Mouse (Mus musculus): ENCODE measurements at regions not wholly inside any gene's neighbourhood (a gene's known extent, or its start where the extent isn't known, plus 50 kb on each side); places are given as distances from the start of the nearest gene placed in this dataset.

GRCm38 (mm10) chr13:57087966-57088365, 192.2 kb upstream of the Trpc7 start:
- TF ChIP-seq EP300 (IDR thresholded peaks at IDR 0.05; ENCODE audit: low read length), result no peak
- no peak for TF ChIP-seq TCF12 (IDR thresholded peaks at IDR 0.05; ENCODE audit: low read depth, low read length)
- TF ChIP-seq MAX (IDR thresholded peaks at IDR 0.05; ENCODE audit: low read length), result no peak
- TF ChIP-seq POLR2A (IDR thresholded peaks at IDR 0.05; ENCODE audit: low read depth, low read length), result no peak
- no peak for TF ChIP-seq ETS1 (conservative IDR thresholded peaks at IDR 0.05; ENCODE audit: low read depth, low read length)
- TF ChIP-seq RCOR1 (conservative IDR thresholded peaks at IDR 0.05; ENCODE audit: low read depth, low read length), result no peak
- no peak for TF ChIP-seq HCFC1 (IDR thresholded peaks at IDR 0.05; ENCODE audit: low read depth, low read length)

Data from CH12.LX (cell line).